Mouse (Mus musculus) spleen, adult 2 months (tissue): ENCODE measurements at regions not wholly inside any gene's neighbourhood (a gene's known extent, or its start where the extent isn't known, plus 50 kb on each side); places are given as distances from the start of the nearest gene placed in this dataset.

ENCODE experiments used
- CTCF ChIP-seq: fragments of 200-500 bp; IDR thresholded peaks from 2 replicates; pipeline ENCODE4 v1.5.1; 2011; ENCODE audit warnings: mild to moderate bottlenecking, inconsistent platforms; ENCODE audit not compliant: insufficient read depth, insufficient read length, insufficient replicate concordance; ENCODE audit errors: extremely low read depth
- POLR2A ChIP-seq: fragments of 200-500 bp; IDR thresholded peaks from 2 replicates; pipeline ENCODE4 v1.6.1; 2011; ENCODE audit warnings: low read depth, low read length, inconsistent platforms

DNA sequence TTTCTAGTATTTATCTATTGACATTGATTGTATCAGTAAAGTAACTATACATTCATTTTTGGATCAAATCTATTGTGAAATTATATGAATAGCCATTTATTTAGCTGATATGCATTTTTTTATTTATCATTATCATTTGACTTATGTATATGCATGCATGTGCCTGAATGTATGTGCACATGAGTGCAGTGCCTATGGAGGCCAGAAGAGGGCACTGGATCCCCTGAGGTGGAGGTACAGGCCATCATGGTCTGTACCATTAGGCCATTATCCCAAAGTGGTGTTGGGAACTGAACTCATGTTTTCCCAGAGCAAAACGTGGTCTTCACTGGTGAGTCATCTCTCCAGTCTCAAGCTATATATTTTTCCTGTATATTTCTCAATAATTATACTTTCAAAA lies 63.5 kb upstream of the Nrsn1 start:
- no peak for TF ChIP-seq POLR2A
- no peak for TF ChIP-seq CTCF
